Mouse (Mus musculus) C2C12 (cell line): Measurements from ENCODE around the gene Tex2.

Experiments used
- CEBPB ChIP-seq: IDR thresholded peaks from one replicate; pipeline ENCODE4 v1.6.1; 2011; ENCODE audit warnings: low read depth, mild to moderate bottlenecking, control low read depth, moderate library complexity
- CTCF ChIP-seq: IDR thresholded peaks from one replicate; pipeline ENCODE4 v1.5.1; 2011; ENCODE audit not compliant: control insufficient read depth, insufficient read depth, insufficient read length
- FOSL1 ChIP-seq: IDR thresholded peaks from one replicate; pipeline ENCODE4 v1.8.0; 2011; ENCODE audit warnings: mild to moderate bottlenecking, low read length; ENCODE audit not compliant: poor library complexity, insufficient read depth, severe bottlenecking
- MAX ChIP-seq: IDR thresholded peaks from one replicate; pipeline ENCODE4 v1.6.1; 2011; ENCODE audit warnings: mild to moderate bottlenecking, control low read depth
- MYOG ChIP-seq: IDR thresholded peaks from one replicate; pipeline ENCODE4 v1.6.1; 2011; ENCODE audit not compliant: control insufficient read depth, insufficient read length; ENCODE audit errors: extremely low read depth
- USF1 ChIP-seq: IDR thresholded peaks from one replicate; pipeline ENCODE4 v1.6.1; 2011; ENCODE audit warnings: low read depth, mild to moderate bottlenecking, control low read depth, moderate library complexity

GRCm38 (mm10) chr11:106522538-106522937 lies 90.7 kb downstream of the Tex2 start:
- TF ChIP-seq CTCF (no peak), CEBPB (no peak), USF1 (no peak), FOSL1 (no peak), MYOG (no peak), MAX (no peak)
